Mouse (Mus musculus): ENCODE data around the gene Rae1. TPM values are rescaled to one million over a fixed set of nuclear protein-coding genes. Genes with fewer than 3 reads are reported as not detected.

Gene Rae1
- total RNA-seq, 2 experiments from 2014 or later, result 42.4 to 53.2 TPM

DNA sequence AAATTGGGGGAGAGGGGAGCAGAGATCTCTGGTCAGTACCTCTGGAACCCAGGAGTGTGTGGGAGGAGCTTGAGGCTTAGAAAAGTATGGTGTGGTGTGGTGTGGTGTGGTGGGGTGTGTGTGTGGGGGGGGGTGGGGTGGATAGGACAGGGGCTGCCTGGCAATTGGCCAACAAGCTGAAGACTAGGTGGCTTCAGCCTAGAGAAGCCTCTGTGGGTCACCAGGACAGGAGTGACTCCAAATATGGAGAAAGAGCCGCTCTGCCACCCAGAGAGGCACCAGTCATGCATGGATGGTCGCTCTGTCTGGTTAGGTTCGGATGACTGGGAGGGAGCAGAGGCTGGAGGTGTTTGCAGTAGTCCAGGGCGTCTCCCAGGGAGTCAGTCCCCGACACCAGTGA lies 47.6 kb downstream of the Rae1 start:
- no peak for ATAC-seq (ENCODE audit: poor library complexity, severe bottlenecking)

DNA sequence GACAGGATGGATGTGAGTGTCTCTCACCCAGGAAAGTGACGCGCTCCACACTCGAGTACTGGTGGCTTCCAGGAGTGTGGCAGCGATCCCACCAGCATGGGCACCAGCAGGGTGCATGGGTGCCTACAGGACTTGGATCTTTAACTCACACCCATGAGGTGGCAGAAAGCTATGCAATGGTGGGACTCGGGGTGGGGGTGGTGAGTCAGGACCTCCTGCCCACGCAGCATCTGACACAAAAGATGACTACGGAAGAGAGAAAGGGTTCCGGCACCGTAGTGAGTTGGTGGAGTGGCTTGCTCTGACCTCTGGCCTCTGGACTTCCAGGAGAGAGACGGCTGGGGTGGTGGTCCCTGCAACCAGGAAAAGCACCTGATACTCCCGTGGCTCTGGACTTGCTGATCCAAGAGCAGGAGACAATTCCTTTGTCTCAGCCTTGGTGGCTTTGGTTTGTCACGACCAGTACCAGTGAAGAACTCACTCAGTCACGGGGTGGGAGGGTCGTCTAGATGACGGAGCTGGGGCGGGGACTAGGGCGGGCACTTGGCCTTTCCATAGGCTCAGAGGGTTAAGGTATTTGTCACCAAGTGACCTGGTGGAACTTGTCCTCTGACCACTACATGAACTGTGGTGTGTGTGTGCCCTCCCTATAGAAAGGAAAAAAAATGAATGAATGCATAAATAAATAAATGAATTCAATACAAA lies 48.3 kb downstream of the Rae1 start:
- ATAC-seq (ENCODE audit: poor library complexity, severe bottlenecking), result no peak

DNA sequence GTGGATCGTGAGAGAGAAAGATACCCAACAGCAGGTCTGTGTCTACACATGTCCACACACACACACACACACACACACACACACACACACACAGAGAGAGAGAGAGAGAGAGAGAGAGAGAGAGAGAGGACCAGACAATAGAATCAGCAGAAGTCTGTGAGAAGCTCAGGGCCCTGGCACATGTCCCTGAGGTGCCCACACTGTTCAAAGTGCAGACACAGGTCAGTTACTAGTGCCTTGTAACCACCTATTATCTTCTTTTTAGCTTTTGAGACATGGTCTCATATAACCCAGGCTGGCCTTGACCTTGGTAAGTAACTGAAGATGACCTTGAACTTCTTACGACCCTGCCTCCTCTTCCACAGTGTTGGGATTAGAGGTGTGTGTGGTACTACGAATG lies 49.3 kb downstream of the Rae1 start:
- no peak for ATAC-seq (ENCODE audit: poor library complexity, severe bottlenecking)

DNA sequence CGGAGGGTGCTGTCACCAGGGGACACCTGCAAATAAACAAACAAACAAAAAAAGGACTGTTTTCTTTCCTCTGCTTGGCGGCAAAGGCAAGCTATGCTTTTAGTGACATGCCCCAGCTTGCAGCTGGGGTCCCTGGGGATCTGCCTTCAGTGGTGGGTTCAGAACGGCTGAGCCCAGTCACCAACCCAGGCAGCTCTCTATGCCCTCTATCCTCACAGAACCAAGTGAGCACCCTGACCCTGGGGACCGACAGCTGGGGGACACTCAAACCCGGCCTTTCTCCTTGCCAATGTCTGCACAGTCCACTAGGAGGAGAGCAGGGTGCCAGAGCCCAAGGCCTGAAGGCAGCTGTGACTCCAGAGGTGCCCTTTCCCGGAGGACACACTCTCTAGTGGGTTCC lies 49.9 kb downstream of the Rae1 start:
- no peak for ATAC-seq (ENCODE audit: poor library complexity, severe bottlenecking)

- no peak for ATAC-seq (ENCODE audit: poor library complexity, severe bottlenecking)
These were observed 50.9 kb downstream of the Rae1 start for GRCm38 (mm10) chr2:173050604-173051382.

DNA sequence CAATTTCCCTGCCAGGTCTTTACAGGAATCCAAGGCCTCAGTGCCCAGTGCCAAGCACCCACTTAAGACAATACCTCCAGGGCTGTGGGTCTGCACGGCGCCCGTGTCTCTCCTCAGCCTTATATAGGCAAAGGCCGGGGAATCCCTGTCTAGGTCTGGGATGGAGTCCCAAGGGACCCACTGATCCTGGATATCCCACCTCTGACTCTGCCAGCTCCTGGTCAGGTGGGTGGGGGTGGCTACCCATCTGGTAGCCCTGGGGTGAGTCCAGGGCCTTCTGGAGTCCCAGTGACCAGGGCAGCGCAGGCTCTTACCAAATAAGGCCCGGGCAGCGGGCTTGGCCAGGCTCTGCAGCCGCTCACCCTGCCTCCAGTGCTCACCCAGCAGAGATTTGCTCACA lies 53.0 kb downstream of the Rae1 start:
- no peak for ATAC-seq (ENCODE audit: poor library complexity, severe bottlenecking)

DNA sequence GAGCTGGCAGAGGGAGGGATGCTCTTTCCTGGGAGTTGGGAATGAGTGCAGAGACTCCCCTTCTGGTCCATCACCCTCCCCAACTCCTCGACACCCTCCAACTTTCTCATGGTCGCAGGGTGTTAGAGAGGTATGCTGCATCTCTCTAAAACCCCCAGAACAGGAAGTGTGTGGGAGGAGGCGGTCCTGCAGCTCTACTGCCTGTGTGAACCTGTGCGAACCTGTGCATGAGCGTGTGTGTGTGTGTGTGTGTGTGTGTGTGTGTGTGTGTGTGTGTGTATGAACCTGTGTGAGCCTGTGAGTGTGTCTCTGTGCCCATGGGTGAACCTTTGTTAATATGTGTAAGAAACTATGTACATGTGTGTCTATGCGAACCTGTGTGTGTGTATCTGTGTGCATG lies 53.9 kb downstream of the Rae1 start:
- ATAC-seq (ENCODE audit: poor library complexity, severe bottlenecking), result peak; percentile 43

DNA sequence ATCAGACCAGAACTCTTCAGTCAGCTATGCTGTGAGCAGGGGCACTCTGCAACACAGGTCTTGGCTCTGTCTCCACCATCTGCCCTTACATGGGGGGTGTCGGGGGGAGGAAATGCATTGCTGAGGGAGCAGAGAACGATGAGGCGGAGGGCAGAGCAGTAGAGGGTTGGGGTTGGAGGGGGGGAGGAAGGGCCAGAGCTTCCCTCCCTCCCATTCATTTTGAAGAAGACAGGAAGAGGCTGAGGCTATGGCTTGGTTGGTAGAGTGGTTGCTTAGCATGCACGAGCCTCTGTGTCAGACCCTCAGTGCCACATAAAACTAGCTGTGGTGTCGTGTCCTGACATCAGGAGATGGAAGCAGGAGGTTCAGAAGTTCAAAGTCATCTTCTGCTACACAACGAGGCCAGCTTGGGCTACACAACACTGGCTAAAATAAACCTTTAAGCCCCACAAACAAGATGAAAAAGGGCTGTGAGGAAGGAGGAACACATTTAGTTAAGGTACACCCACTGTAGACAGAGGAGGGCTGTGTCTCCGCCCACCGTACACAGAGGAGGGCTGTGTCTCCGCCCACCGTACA lies 56.5 kb downstream of the Rae1 start:
- ATAC-seq (ENCODE audit: poor library complexity, severe bottlenecking), result no peak

- ATAC-seq (ENCODE audit: poor library complexity, severe bottlenecking), result peak; percentile 45
These were observed 57.0 kb downstream of the Rae1 start for GRCm38 (mm10) chr2:173056882-173057315.

DNA sequence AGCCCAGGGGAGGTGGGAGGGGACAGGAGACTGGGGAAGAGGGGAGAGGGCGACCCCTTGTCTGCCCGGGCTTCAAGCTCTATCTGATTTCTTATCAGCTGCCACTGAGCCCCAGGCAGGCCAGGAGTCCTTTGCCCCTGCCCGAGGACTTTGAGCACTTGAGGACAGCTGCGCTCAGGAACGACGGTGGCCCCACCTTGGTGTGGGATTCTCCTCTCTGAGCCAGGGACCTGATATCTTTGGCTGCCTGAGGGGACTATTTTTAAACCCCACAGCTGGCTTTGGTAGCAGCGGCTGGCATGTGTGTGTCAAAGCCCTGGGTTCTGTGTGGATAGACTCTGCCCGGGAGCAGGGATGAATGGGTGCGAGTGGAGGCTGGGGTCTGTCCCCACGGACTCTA lies 57.7 kb downstream of the Rae1 start:
- no peak for ATAC-seq (ENCODE audit: poor library complexity, severe bottlenecking)

DNA sequence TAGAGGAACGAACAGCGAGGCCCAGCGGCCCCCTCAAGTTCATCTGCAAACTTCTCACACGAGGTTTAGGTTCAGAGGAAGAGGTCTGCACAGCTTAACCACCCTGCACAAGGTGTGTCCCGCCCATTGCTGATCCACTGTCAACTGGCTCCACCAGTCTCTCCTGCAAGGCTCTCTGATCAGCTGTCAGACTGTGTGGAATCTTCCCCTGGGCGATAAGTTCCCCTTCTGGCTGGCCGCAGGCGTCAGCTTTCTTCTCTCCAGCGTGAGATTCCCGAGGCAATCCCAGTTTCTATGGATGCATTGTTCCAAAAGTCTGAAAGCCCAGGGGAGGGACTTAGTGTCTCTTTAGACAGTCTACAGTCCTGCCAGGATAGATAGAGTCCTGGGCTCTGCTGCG lies 58.3 kb downstream of the Rae1 start:
- ATAC-seq (ENCODE audit: poor library complexity, severe bottlenecking), result no peak

- ATAC-seq (ENCODE audit: poor library complexity, severe bottlenecking), result no peak
These were observed 60.5 kb downstream of the Rae1 start for GRCm38 (mm10) chr2:173060450-173060849.

GRCm38 (mm10) chr2:173061443-173062351 lies 61.8 kb downstream of the Rae1 start:
- ATAC-seq (ENCODE audit: poor library complexity, severe bottlenecking), result peak; percentile 78

GRCm38 (mm10) chr2:173063219-173063618 lies 63.3 kb downstream of the Rae1 start:
- peak; percentile 27 for ATAC-seq (ENCODE audit: poor library complexity, severe bottlenecking)

GRCm38 (mm10) chr2:173064864-173065263 lies 64.9 kb downstream of the Rae1 start:
- ATAC-seq (ENCODE audit: poor library complexity, severe bottlenecking), result peak; percentile 9; the same call in 1 of the 2 replicates

Other genes with a start within 250 kb of the Rae1 start
- gene Bmp7, start 59.8 kb upstream of the Rae1 start, total RNA-seq (2015), result 0.43 TPM in 1 of 2 replicates, not detected in the other
- gene Bmp7, start 59.8 kb upstream of the Rae1 start, total RNA-seq (2017), result 0.04 and 0.37 TPM in 2 replicates
- 0.64 and 1.0 TPM in 2 replicates for gene Spo11, start 22.4 kb upstream of the Rae1 start, total RNA-seq (2015)
- 0.04 TPM in 1 of 2 replicates, not detected in the other for gene Spo11, start 22.4 kb upstream of the Rae1 start, total RNA-seq (2017)
- 124 and 143 TPM in 2 replicates for gene Rbm38, start 20.4 kb downstream of the Rae1 start, total RNA-seq (2015)
- gene Rbm38, start 20.4 kb downstream of the Rae1 start, total RNA-seq (2017), result 43.2 and 59.0 TPM in 2 replicates
- 0.11 TPM in 1 of 2 replicates, not detected in the other for gene Ctcfl, start 119.4 kb downstream of the Rae1 start, total RNA-seq (2015)
- not detected in 2 replicates for gene Ctcfl, start 119.4 kb downstream of the Rae1 start, total RNA-seq (2017)
- not detected in 2 replicates for gene Pck1, start 152.9 kb downstream of the Rae1 start, total RNA-seq (2015)
- not detected in 2 replicates for gene Pck1, start 152.9 kb downstream of the Rae1 start, total RNA-seq (2017)
- 54.6 and 63.0 TPM in 2 replicates for gene Zbp1, start 218.8 kb downstream of the Rae1 start, total RNA-seq (2015)
- gene Zbp1, start 218.8 kb downstream of the Rae1 start, total RNA-seq (2017), result 35.6 and 56.8 TPM in 2 replicates